Mouse (Mus musculus) lung, postnatal 0 days (tissue): ENCODE data around the gene Elob. TPM values are rescaled to one million over a fixed set of nuclear protein-coding genes. Genes with fewer than 3 reads are reported as not detected.

Experiments
- ATAC-seq: fragments of 200-750 bp; cut with Nextera tagmentation; 2 replicates; pipeline ENCODE4 v1.8.0; 2017; ENCODE audit warnings: moderate library complexity
- DNase-seq: peaks from one replicate; pipeline ENCODE4 v3.0.0-alpha.2; 2016; ENCODE audit warnings: low spot score
- H3K27ac ChIP-seq: fragments of 300-500 bp; sonication (generic); 2 replicates; pipeline ENCODE4 v1.5.1; 2014; ENCODE audit warnings: antibody characterized with exemption, mild to moderate bottlenecking, low read length, mixed read lengths
- H3K27me3 ChIP-seq: fragments of 300-500 bp; sonication (generic); replicated peaks from 2 replicates; pipeline ENCODE4 v1.6.1; 2014; ENCODE audit warnings: low read length, mixed read lengths; ENCODE audit not compliant: insufficient read depth
- H3K36me3 ChIP-seq: fragments of 300-500 bp; sonication (generic); 2 replicates; pipeline ENCODE4 v1.6.1; 2014; ENCODE audit warnings: low read length, mixed read lengths; ENCODE audit not compliant: insufficient read depth
- H3K4me1 ChIP-seq: fragments of 300-500 bp; sonication (generic); 2 replicates; pipeline ENCODE4 v1.6.1; 2014; ENCODE audit warnings: antibody characterized with exemption, low read depth, low read length, mixed read lengths; ENCODE audit not compliant: insufficient read depth
- H3K4me2 ChIP-seq: fragments of 300-500 bp; sonication (generic); replicated peaks from 2 replicates; pipeline ENCODE4 v1.6.1; 2014; ENCODE audit warnings: low read depth, mild to moderate bottlenecking, low read length, moderate library complexity, mixed read lengths
- H3K4me3 ChIP-seq: fragments of 300-500 bp; sonication (generic); 2 replicates; pipeline ENCODE4 v1.5.1; 2014; ENCODE audit warnings: low read depth, low read length
- H3K9ac ChIP-seq: fragments of 300-500 bp; sonication (generic); replicated peaks from 2 replicates; pipeline ENCODE4 v1.6.1; 2014; ENCODE audit warnings: low read depth, mild to moderate bottlenecking
- H3K9me3 ChIP-seq: fragments of 300-500 bp; sonication (generic); 2 replicates; pipeline ENCODE4 v1.6.1; 2016; ENCODE audit warnings: low read length, mixed read lengths
- CTCF ChIP-seq: IDR thresholded peaks from 2 replicates; pipeline ENCODE4 v1.5.1; 2016; ENCODE audit warnings: antibody characterized with exemption, mild to moderate bottlenecking
- EP300 ChIP-seq: IDR thresholded peaks from 2 replicates; pipeline ENCODE4 v1.6.1; 2016; ENCODE audit warnings: antibody characterized with exemption, mild to moderate bottlenecking, control low read depth
- WGBS: fragments of 180-500 bp; shearing (Covaris S2); extraction: QIAGEN DNeasy Blood & Tissue Kit; methylation state at CpG from one replicate; pipeline ENCODE4 v1.1.7; 2014; 5-methylcytosine and 5-hydroxymethylcytosine counted together
- polyA plus RNA-seq: library from polyadenylated mRNA; unstranded; fragments of >200 nt; fragmentation: Nextera tagmentation; extraction: Ambion mirVana; gene quantifications from 2 replicates; pipeline ENCODE4 v1.2.1, GENCODE M21; 2015

Elob gene
- polyA plus RNA-seq, 1 experiment from 2014 or later: 893 TPM

GRCm38 (mm10) chr17:23819235-23819634, 9.7 kb downstream of the Elob start:
- no peak overlapping the region for H3K4me3 ChIP-seq
- ATAC-seq (no peak), DNase-seq (no peak)
- TF ChIP-seq EP300 (no peak), CTCF (no peak)
- 0 out of 2 replicates have a peak, but pooled peaks cover 8% of the 10 kb centered on the region for H3K9me3 ChIP-seq
- no peaks in the 10 kb centered on the region for H3K27me3 ChIP-seq
- no peak overlapping the region for H3K4me2 ChIP-seq
- WGBS: 97% methylated on average over 25 of the region's 25 CpGs
- no peak overlapping the region for H3K27ac ChIP-seq
- H3K4me1 ChIP-seq: no peaks in the 10 kb centered on the region
- peaks cover 87% of the 10 kb centered on the region for H3K36me3 ChIP-seq
- no peak overlapping the region for H3K9ac ChIP-seq

- Histone ChIP-seq H3K9me3 (0 out of 2 replicates have a peak, but pooled peaks cover 8% of the 10 kb centered on the region), H3K27ac (no peak overlapping the region), H3K4me1 (no peaks in the 10 kb centered on the region), H3K36me3 (peaks cover 90% of the 10 kb centered on the region), H3K4me3 (no peak overlapping the region), H3K27me3 (no peaks in the 10 kb centered on the region), H3K4me2 (no peak overlapping the region), H3K9ac (no peak overlapping the region)
- DNase-seq: no peak
- no peak for ATAC-seq
- TF ChIP-seq EP300 (no peak), CTCF (no peak)
- 97% methylated on average over 8 of the region's 8 CpGs for WGBS
These were observed 10.4 kb downstream of the Elob start for GRCm38 (mm10) chr17:23818579-23818978.

- TF ChIP-seq CTCF (no peak), EP300 (no peak)
- no peak overlapping the region for H3K27ac ChIP-seq
- WGBS: 98% methylated on average over 16 of the region's 16 CpGs
- H3K9me3 ChIP-seq: 0 out of 2 replicates have a peak, but pooled peaks cover 8% of the 10 kb centered on the region
- no peak overlapping the region for H3K4me3 ChIP-seq
- no peaks in the 10 kb centered on the region for H3K4me1 ChIP-seq
- no peak for ATAC-seq
- no peak overlapping the region for H3K4me2 ChIP-seq
- H3K36me3 ChIP-seq: peaks cover 84% of the 10 kb centered on the region
- H3K27me3 ChIP-seq: no peaks in the 10 kb centered on the region
- DNase-seq: no peak
- H3K9ac ChIP-seq: no peak overlapping the region
These were observed 13.3 kb downstream of the Elob start for GRCm38 (mm10) chr17:23815641-23816040.

GRCm38 (mm10) chr17:23807918-23808317, 21.0 kb downstream of the Elob start:
- Histone ChIP-seq H3K27me3 (no peaks in the 10 kb centered on the region), H3K9me3 (no peaks in the 10 kb centered on the region), H3K4me1 (peaks cover 3% of the 10 kb centered on the region; the same call in 1 of the 2 replicates), H3K4me3 (no peak overlapping the region), H3K27ac (no peak overlapping the region), H3K36me3 (peaks cover 36% of the 10 kb centered on the region), H3K9ac (no peak overlapping the region), H3K4me2 (no peak overlapping the region)
- no peak for DNase-seq
- no peak for ATAC-seq
- TF ChIP-seq EP300: no peak
- TF ChIP-seq CTCF: no peak
- 79% methylated on average over 3 of the region's 3 CpGs for WGBS

- Histone ChIP-seq H3K4me3 (no peak overlapping the region), H3K36me3 (peaks cover 30% of the 10 kb centered on the region), H3K27ac (no peak overlapping the region), H3K4me1 (peaks cover 3% of the 10 kb centered on the region; the same call in 1 of the 2 replicates), H3K9ac (no peak overlapping the region), H3K27me3 (no peaks in the 10 kb centered on the region), H3K9me3 (no peaks in the 10 kb centered on the region), H3K4me2 (peak overlapping the region; percentile 47)
- DNase-seq (peak; percentile 22), ATAC-seq (no peak)
- WGBS: 59% methylated on average over 25 of the region's 25 CpGs
- TF ChIP-seq CTCF (peak; percentile 59), EP300 (no peak)
These were observed 22.1 kb downstream of the Elob start for GRCm38 (mm10) chr17:23806867-23807266.

- no peaks in the 10 kb centered on the region for H3K9me3 ChIP-seq
- 1% methylated on average over 8 of the region's 8 CpGs for WGBS
- peaks cover 12% of the 10 kb centered on the region; the same call in 1 of the 2 replicates for H3K36me3 ChIP-seq
- H3K27ac ChIP-seq: peak overlapping the region; percentile 97
- ATAC-seq: no peak
- peak; percentile 43 for DNase-seq
- H3K4me1 ChIP-seq: peaks cover 3% of the 10 kb centered on the region; the same call in 1 of the 2 replicates
- TF ChIP-seq EP300 (no peak), CTCF (no peak)
- peak overlapping the region; percentile 82 for H3K4me3 ChIP-seq
- no peaks in the 10 kb centered on the region for H3K27me3 ChIP-seq
- peak overlapping the region; percentile 75 for H3K4me2 ChIP-seq
- H3K9ac ChIP-seq: peak overlapping the region; percentile 91
These were observed 24.4 kb downstream of the Elob start for GRCm38 (mm10) chr17:23804426-23805085.
